Mouse (Mus musculus): Measurements from ENCODE around the gene Aldob. TPM values are rescaled to one million over a fixed set of nuclear protein-coding genes. Genes with fewer than 3 reads are reported as not detected.

The Aldob gene
- total RNA-seq (2017) = not detected in 2 replicates

GRCm38 (mm10) chr4:49549383-49549782, at the start of gene Aldob:
TSS of gene Aldob (minus strand) at chr4:49549546.
- ATAC-seq (replicated peaks in 1 of 2; ENCODE audit: insufficient read depth in 1 of 2, low FRiP score in 2 of 2, low TSS enrichment in 1 of 2, low read depth in 1 of 2, poor library complexity in 2 of 2, severe bottlenecking in 2 of 2) = no peak

- peak; percentile 63 to 82 for ATAC-seq (replicated peaks in 1 of 2; ENCODE audit: insufficient read depth in 1 of 2, low FRiP score in 2 of 2, low TSS enrichment in 1 of 2, low read depth in 1 of 2, poor library complexity in 2 of 2, severe bottlenecking in 2 of 2)
These were observed 48.1 kb upstream of the Aldob start, which contains the start of gene Tmem246 for GRCm38 (mm10) chr4:49597183-49598100. TSS of gene Tmem246 (minus strand) at chr4:49597876.

- peak; percentile 48 to 72 for ATAC-seq (replicated peaks in 1 of 2; ENCODE audit: insufficient read depth in 1 of 2, low FRiP score in 2 of 2, low TSS enrichment in 1 of 2, low read depth in 1 of 2, poor library complexity in 2 of 2, severe bottlenecking in 2 of 2)
These were observed 47.5 kb upstream of the Aldob start for GRCm38 (mm10) chr4:49596846-49597182.

GRCm38 (mm10) chr4:49590152-49590551, 40.8 kb upstream of the Aldob start:
- ATAC-seq (replicated peaks in 1 of 2; ENCODE audit: insufficient read depth in 1 of 2, low FRiP score in 2 of 2, low TSS enrichment in 1 of 2, low read depth in 1 of 2, poor library complexity in 2 of 2, severe bottlenecking in 2 of 2) = no peak

GRCm38 (mm10) chr4:49586811-49587210, 37.5 kb upstream of the Aldob start:
- ATAC-seq (replicated peaks in 1 of 2; ENCODE audit: insufficient read depth in 1 of 2, low FRiP score in 2 of 2, low TSS enrichment in 1 of 2, low read depth in 1 of 2, poor library complexity in 2 of 2, severe bottlenecking in 2 of 2) = no peak

GRCm38 (mm10) chr4:49585524-49586101, 36.3 kb upstream of the Aldob start:
- no peak for ATAC-seq (replicated peaks in 1 of 2; ENCODE audit: insufficient read depth in 1 of 2, low FRiP score in 2 of 2, low TSS enrichment in 1 of 2, low read depth in 1 of 2, poor library complexity in 2 of 2, severe bottlenecking in 2 of 2)

GRCm38 (mm10) chr4:49583965-49584831, 34.9 kb upstream of the Aldob start:
- no peak for ATAC-seq (replicated peaks in 1 of 2; ENCODE audit: insufficient read depth in 1 of 2, low FRiP score in 2 of 2, low TSS enrichment in 1 of 2, low read depth in 1 of 2, poor library complexity in 2 of 2, severe bottlenecking in 2 of 2)

- peak in 1 of 2 experiments; percentile 44; a peak in 1 of 4 replicates for ATAC-seq (replicated peaks in 1 of 2; ENCODE audit: insufficient read depth in 1 of 2, low FRiP score in 2 of 2, low TSS enrichment in 1 of 2, low read depth in 1 of 2, poor library complexity in 2 of 2, severe bottlenecking in 2 of 2)
These were observed 31.9 kb upstream of the Aldob start for GRCm38 (mm10) chr4:49581256-49581655.

GRCm38 (mm10) chr4:49572194-49572593, 22.8 kb upstream of the Aldob start:
- ATAC-seq (replicated peaks in 1 of 2; ENCODE audit: insufficient read depth in 1 of 2, low FRiP score in 2 of 2, low TSS enrichment in 1 of 2, low read depth in 1 of 2, poor library complexity in 2 of 2, severe bottlenecking in 2 of 2) = no peak

- ATAC-seq (replicated peaks in 1 of 2; ENCODE audit: insufficient read depth in 1 of 2, low FRiP score in 2 of 2, low TSS enrichment in 1 of 2, low read depth in 1 of 2, poor library complexity in 2 of 2, severe bottlenecking in 2 of 2) = peak; percentile 97 to 99
These were observed 18.3 kb upstream of the Aldob start for GRCm38 (mm10) chr4:49567613-49568012.

GRCm38 (mm10) chr4:49559915-49560772, 10.8 kb upstream of the Aldob start:
- ATAC-seq (replicated peaks in 1 of 2; ENCODE audit: insufficient read depth in 1 of 2, low FRiP score in 2 of 2, low TSS enrichment in 1 of 2, low read depth in 1 of 2, poor library complexity in 2 of 2, severe bottlenecking in 2 of 2) = no peak

GRCm38 (mm10) chr4:49558181-49558580, 8.8 kb upstream of the Aldob start:
- ATAC-seq (replicated peaks in 1 of 2; ENCODE audit: insufficient read depth in 1 of 2, low FRiP score in 2 of 2, low TSS enrichment in 1 of 2, low read depth in 1 of 2, poor library complexity in 2 of 2, severe bottlenecking in 2 of 2) = no peak

GRCm38 (mm10) chr4:49557375-49557774, 8.0 kb upstream of the Aldob start:
- ATAC-seq (replicated peaks in 1 of 2; ENCODE audit: insufficient read depth in 1 of 2, low FRiP score in 2 of 2, low TSS enrichment in 1 of 2, low read depth in 1 of 2, poor library complexity in 2 of 2, severe bottlenecking in 2 of 2) = no peak

GRCm38 (mm10) chr4:49553380-49553779, 4.0 kb upstream of the Aldob start:
- ATAC-seq (replicated peaks in 1 of 2; ENCODE audit: insufficient read depth in 1 of 2, low FRiP score in 2 of 2, low TSS enrichment in 1 of 2, low read depth in 1 of 2, poor library complexity in 2 of 2, severe bottlenecking in 2 of 2) = no peak

- ATAC-seq (replicated peaks in 1 of 2; ENCODE audit: insufficient read depth in 1 of 2, low FRiP score in 2 of 2, low TSS enrichment in 1 of 2, low read depth in 1 of 2, poor library complexity in 2 of 2, severe bottlenecking in 2 of 2) = no peak
These were observed 1.7 kb downstream of the Aldob start for GRCm38 (mm10) chr4:49547544-49548219.

- ATAC-seq (replicated peaks in 1 of 2; ENCODE audit: insufficient read depth in 1 of 2, low FRiP score in 2 of 2, low TSS enrichment in 1 of 2, low read depth in 1 of 2, poor library complexity in 2 of 2, severe bottlenecking in 2 of 2) = no peak
These were observed 2.3 kb downstream of the Aldob start for GRCm38 (mm10) chr4:49546873-49547543.
